Mouse (Mus musculus) fibroblast of lung, adult 2 months (primary cell): Measurements from ENCODE around the gene Mosmo.
A peak's percentile ranks its signal among the peaks of the same experiment; 100 is the strongest.

Experiments used
- DNase-seq: peaks from one replicate; pipeline ENCODE4 v3.0.0-alpha.2; 2011; ENCODE audit warnings: low read depth

Gene Mosmo

GRCm38 (mm10) chr7:120677001-120677643 is at the start of gene Mosmo:
TSS of gene Mosmo (plus strand) at chr7:120677618.
- DNase-seq: no peak

DNA sequence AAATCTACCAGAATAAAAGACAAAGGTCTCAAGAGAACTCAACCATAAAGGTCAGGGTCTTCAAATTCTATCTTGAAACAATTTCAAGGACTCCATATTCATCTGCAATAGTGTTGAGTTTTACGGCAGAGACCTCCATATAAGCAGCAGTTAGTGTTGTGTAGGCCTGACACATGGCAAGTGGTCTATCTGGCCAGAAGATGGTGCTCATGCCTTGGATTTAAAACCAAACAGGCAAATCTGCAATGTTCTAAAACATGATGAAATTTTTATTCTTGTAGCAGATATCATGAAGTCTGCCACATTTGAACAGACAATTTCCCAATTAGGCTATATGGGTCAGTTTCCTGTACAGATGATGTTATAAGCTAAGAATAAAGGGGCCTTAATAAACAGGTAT is 44.9 kb upstream of the Mosmo start:
- DNase-seq: peak; percentile 31

- DNase-seq: no peak
Observed at GRCm38 (mm10) chr7:120634301-120634700, 43.1 kb upstream of the Mosmo start.

- peak; percentile 72 for DNase-seq
Observed at GRCm38 (mm10) chr7:120634711-120635361, 42.6 kb upstream of the Mosmo start, which contains the start of gene Uqcrc2. TSS of gene Uqcrc2 (plus strand) at chr7:120635176.

GRCm38 (mm10) chr7:120635362-120635781 is 42.0 kb upstream of the Mosmo start:
- DNase-seq: no peak

DNA sequence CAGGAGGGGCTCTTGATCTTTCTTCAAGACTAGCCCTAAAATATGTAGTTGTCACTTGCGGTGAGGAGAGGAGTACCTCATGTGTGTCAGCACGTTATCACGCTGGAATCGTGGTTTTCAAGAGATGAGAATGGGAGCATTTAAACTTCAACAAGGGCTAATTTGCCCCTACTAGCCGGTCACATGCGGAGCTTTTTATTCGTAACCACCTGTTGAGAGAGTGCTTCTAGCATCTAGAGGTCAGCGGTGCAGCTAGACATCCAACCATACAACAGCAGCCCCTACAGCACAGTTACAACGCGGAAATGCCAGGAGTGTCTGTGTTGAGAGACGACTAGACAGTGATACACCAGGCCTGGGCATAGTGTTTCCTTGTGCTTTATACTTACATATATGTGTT is 41.6 kb upstream of the Mosmo start:
- no peak for DNase-seq

DNA sequence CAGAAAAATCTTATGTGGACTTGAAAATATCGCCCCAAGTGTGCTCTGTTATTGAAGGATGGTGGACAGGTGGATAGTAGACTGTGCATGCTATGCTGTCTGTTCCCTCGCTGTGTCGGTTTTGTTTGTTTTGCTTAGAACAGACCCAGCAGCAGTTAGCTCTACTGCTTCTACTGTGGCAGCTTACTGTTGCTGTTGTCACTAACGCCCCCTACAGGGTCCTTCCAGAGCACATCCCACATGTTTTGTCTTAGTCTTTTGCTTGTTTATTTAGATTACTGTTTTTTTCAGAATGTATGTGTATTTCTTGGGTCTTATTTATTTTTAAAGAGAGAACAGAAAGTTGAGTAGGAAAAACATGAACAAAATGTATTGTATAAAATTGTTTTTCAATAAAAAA is 34.2 kb upstream of the Mosmo start:
- no peak for DNase-seq

DNA sequence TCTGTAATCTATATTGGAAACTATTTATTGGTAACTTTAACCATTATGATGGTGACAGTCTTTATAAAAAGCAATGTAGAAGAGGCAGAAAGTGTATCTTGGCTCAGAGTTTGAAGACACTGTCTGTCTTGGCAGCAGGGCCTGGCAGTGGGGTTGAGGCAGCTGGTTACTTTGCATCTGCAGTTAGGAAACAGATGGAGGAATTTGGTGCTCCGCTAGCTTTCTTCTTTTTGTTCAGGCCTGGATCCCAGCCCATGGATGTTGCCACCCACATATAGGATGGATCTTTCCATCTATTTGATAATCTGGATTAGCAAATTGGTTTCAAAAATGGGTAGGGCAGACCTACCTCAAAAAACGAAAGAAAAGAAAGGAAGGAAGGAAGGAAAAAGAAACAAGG is 29.6 kb upstream of the Mosmo start:
- no peak for DNase-seq

DNA sequence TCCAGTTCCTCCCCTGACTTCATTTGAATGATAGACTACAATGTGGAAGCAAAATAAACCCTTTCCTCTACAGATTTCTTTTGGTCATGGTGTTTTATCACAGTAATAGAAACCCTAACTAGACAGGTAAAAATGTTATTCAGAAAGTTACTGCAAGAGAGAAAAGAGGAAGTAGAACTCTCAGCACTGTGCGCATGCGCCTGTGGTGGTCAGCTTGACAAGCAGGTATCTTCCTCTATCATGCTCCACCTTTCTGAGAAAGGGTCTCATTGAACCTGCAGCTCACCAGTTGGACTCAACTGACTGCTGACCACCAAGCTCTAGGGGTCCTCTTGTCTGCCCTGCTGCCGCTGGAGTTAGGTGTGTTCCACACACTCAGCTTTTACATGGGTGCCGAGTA is 15.3 kb upstream of the Mosmo start:
- no peak for DNase-seq

DNA sequence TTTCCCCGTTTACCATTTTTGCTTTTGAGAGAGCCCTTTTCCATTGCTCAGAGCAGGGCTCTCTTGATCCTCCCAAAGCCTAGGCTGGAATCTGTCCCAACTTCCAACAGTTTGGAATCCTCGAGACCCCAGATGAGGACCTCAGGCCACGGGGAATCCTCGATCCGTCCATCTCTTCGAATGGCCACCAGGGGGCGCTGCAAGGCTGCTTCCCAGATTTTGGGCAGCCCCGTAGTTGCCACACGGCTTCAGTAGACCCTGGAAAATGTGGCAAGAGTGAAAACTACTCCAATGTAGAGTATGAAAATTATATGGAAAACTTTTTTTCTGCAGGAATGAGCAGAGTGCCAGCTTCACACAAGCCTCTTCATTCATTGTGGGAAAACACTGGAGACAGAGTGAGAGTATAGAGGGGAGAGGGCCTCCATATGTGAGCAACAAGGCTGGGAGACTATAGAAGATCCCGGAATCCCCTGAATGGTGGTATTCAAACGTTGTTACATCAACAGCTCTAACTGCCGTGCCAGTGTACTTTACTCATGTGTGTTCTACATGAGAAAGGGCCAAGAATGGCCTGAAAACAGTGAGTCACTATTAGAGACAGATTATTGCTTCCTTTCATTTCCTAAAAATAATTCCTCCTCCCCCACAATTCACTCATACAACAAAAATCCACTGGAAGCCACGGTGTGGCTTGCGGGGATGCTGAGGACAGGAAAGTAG is 7.1 kb upstream of the Mosmo start, which contains the start of gene Pdzd9:
Gene Pdzd9, minus strand, starts transcription at position 191 of the 723 bp plus-strand sequence.
- DNase-seq: peak; percentile 53

- DNase-seq: no peak
Observed at GRCm38 (mm10) chr7:120671271-120671670, 6.1 kb upstream of the Mosmo start.

- no peak for DNase-seq
Observed at GRCm38 (mm10) chr7:120677764-120678531, 530 bp downstream of the Mosmo start.

DNA sequence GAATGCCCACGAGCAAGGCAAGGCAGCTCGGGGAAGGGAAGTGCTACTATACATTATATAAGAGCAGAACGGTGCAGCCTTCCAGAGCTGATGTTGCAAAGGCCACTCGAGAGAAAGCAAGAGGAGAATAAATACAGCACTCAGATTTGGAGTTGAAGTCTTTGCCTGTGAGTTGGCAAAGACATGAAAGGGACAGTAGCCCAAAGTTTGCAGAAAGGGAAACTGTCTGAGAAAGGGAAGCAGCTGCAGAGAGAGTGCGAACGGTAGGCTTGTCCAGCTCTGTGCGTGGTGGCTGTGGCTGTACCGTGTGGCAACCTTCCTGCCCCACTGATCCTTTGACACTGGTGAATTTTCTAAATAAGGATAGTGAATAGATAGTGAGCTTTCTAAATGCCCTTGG is 1.6 kb downstream of the Mosmo start:
- DNase-seq: no peak

GRCm38 (mm10) chr7:120682002-120682401 is 4.6 kb downstream of the Mosmo start:
- DNase-seq: no peak

DNA sequence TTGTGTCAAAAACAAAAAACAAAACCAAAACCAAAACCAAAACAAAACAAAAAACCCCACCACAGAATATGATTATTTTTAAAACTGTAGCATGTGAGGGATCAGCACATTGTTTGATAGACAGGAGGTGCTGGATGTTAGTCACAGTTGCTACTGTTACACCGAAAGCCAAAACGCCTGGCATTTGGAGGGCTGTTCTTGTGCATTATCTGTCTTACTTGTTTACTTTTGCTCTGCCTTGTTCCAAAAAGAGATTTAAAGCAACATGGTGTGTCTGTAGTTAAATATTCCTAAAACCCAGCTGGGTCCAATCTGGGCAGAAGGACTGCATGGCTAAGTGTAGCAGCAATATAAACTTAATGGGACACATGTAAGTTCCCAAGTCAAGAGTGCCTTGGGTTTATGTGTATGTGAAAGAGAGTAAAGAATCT is 7.3 kb downstream of the Mosmo start:
- no peak for DNase-seq

- no peak for DNase-seq
Observed at GRCm38 (mm10) chr7:120685227-120685626, 7.8 kb downstream of the Mosmo start.

GRCm38 (mm10) chr7:120690634-120691033 is 13.2 kb downstream of the Mosmo start:
- DNase-seq: no peak

GRCm38 (mm10) chr7:120693831-120694375 is 16.5 kb downstream of the Mosmo start:
- DNase-seq: no peak

DNA sequence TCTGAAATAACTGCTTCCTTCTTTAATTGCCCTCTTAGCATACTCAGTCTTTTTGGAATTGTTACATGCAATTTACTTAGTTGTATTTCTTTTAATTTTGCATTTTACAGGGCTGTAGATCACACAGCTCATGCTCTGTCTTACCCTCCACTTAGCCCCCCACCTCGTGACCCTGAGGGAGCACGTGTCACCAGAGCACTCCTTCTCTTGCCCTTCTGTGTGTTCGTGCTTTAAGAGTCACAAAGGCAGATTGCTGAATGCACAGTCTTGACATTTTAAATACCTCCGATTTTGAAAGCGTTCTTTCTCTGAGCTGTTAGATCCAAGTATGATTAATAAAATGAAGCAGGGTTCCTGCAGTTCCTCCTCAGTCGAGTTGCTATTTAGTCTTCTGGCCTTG is 17.8 kb downstream of the Mosmo start:
- no peak for DNase-seq

GRCm38 (mm10) chr7:120695641-120696040 is 18.2 kb downstream of the Mosmo start:
- DNase-seq: no peak

GRCm38 (mm10) chr7:120696331-120696730 is 18.9 kb downstream of the Mosmo start:
- no peak for DNase-seq

DNA sequence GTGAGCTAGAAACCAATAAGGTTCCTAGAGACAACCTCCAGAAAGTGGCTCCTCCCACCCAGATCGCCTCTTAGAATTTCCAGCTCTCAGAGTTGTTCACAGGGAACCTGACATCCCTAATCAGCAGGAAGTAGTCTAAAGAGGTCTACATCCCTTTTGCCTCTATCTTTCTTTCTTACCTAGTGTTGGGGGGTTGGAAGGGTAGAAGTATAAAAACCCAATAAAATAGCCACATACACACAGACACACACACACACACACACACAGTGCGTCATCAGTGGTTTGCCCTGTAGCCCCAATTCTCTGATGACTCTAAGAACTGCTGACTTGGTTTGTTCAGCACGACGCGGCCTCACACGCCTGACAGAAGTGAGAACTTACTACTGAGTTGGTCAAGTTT is 22.2 kb downstream of the Mosmo start:
- no peak for DNase-seq
